In genomic region chr5:142899057-142899601, GRCm38 (mm10) we compare ENCODE assay signal across 11 mouse cellular contexts. TPM values are rescaled to one million over a fixed set of nuclear protein-coding genes. Genes with fewer than 3 reads are reported as not detected.
DNase-seq lines count a peak whose midpoint lies in the region; ATAC-seq and TF ChIP-seq lines count a peak whose summit lies in the region.
"Had no signal": no experiment of that assay in that cellular context is flagged by ENCODE, and none has a peak within 500 bp of the region (broad histone marks: within the 10 kb centered on the region; RNA-seq: fewer than 3 reads in every experiment).

No protein-coding gene starts in this region.

- H3K4me1 ChIP-seq in forebrain, postnatal 0 days (ENCODE audit: insufficient read depth), result peaks cover 11% of the 10 kb centered on the region
- H3K4me1 ChIP-seq in forebrain, embryonic 15.5 days, result peaks cover 36% of the 10 kb centered on the region
- H3K4me1 ChIP-seq in megakaryocyte, embryonic 14.5 days, result peaks cover 87% of the 10 kb centered on the region
- peaks cover 40% of the 10 kb centered on the region for H3K4me1 ChIP-seq in hindbrain, embryonic 13.5 days (replicated peaks)

- WGBS in forebrain, postnatal 0 days, result 86% methylated on average over 9 of the region's 9 CpGs
- WGBS in forebrain, embryonic 15.5 days, result 88% methylated on average over 9 of the region's 9 CpGs
- 85% methylated on average over 9 of the region's 9 CpGs for WGBS in hindbrain, embryonic 13.5 days

- DNase-seq in forebrain, postnatal 0 days, result peak; percentile 9
- DNase-seq in 3T3-L1 (ENCODE audit: low read depth, low spot score), result peak; percentile 60
- peak; percentile 82 for DNase-seq in brain, adult 2 months (ENCODE audit: low read depth, low spot score)
- no peak for DNase-seq in adrenal gland, postnatal 4 days (ENCODE audit: low spot score in 2 of 2)
- DNase-seq in spleen, postnatal 36 days (ENCODE audit: low spot score in 2 of 2), result no peak
- DNase-seq: cerebellum, adult 8-10 months had no signal

- no peaks in the 10 kb centered on the region for H3K27me3 ChIP-seq in forebrain, postnatal 0 days (ENCODE audit: insufficient read depth, low read length)
- no peaks in the 10 kb centered on the region for H3K27me3 ChIP-seq in forebrain, embryonic 15.5 days
- H3K27me3 ChIP-seq in megakaryocyte, embryonic 14.5 days (replicated peaks), result no peaks in the 10 kb centered on the region
- H3K27me3 ChIP-seq in hindbrain, embryonic 13.5 days, result no peaks in the 10 kb centered on the region

- H3K36me3 ChIP-seq in forebrain, postnatal 0 days (ENCODE audit: insufficient read depth), result peaks cover 50% of the 10 kb centered on the region
- peaks cover 48% of the 10 kb centered on the region for H3K36me3 ChIP-seq in forebrain, embryonic 15.5 days
- H3K36me3 ChIP-seq in megakaryocyte, embryonic 14.5 days (replicated peaks; ENCODE audit: low read length), result peaks cover 63% of the 10 kb centered on the region
- H3K36me3 ChIP-seq in hindbrain, embryonic 13.5 days, result peaks cover 51% of the 10 kb centered on the region

- no peak overlapping the region for H3K4me3 ChIP-seq in forebrain, postnatal 0 days (ENCODE audit: low read depth, low read length)
- H3K4me3 ChIP-seq in forebrain, embryonic 15.5 days, result no peak overlapping the region
- peak overlapping the region; percentile 51 for H3K4me3 ChIP-seq in megakaryocyte, embryonic 14.5 days (replicated peaks)
- H3K4me3 ChIP-seq in hindbrain, embryonic 13.5 days, result no peak overlapping the region
- H3K4me3 ChIP-seq: forebrain, embryonic 10.5 days had no signal

- H3K9ac ChIP-seq in forebrain, postnatal 0 days, result no peak overlapping the region
- no peak overlapping the region for H3K9ac ChIP-seq in forebrain, embryonic 15.5 days (replicated peaks)
- H3K9ac ChIP-seq in hindbrain, embryonic 13.5 days, result no peak overlapping the region

- TF ChIP-seq CTCF in forebrain, postnatal 0 days (IDR thresholded peaks at IDR 0.05; ENCODE audit: low read depth), result no peak

- no peak overlapping the region for H3K4me2 ChIP-seq in forebrain, postnatal 0 days (ENCODE audit: low read depth)
- H3K4me2 ChIP-seq in forebrain, embryonic 15.5 days (replicated peaks), result no peak overlapping the region
- no peak overlapping the region for H3K4me2 ChIP-seq in hindbrain, embryonic 13.5 days

- H3K9me3 ChIP-seq in forebrain, postnatal 0 days (ENCODE audit: low read length), result no peaks in the 10 kb centered on the region
- no peaks in the 10 kb centered on the region for H3K9me3 ChIP-seq in forebrain, embryonic 15.5 days
- no peaks in the 10 kb centered on the region for H3K9me3 ChIP-seq in megakaryocyte, embryonic 14.5 days
- H3K9me3 ChIP-seq in hindbrain, embryonic 13.5 days, result no peaks in the 10 kb centered on the region
- H3K9me3 ChIP-seq: forebrain, embryonic 10.5 days had no signal

- no peak for ATAC-seq in forebrain, postnatal 0 days
- no peak for ATAC-seq in forebrain, embryonic 15.5 days (replicated peaks)
- ATAC-seq in hindbrain, embryonic 13.5 days (ENCODE audit: low FRiP score), result no peak
- ATAC-seq: CD4-positive, CD25-positive, alpha-beta regulatory T cell, adult 4 months had no signal

- H3K27ac ChIP-seq in forebrain, postnatal 0 days (ENCODE audit: low read depth, low read length), result no peak overlapping the region
- no peak overlapping the region for H3K27ac ChIP-seq in forebrain, embryonic 15.5 days (replicated peaks)
- H3K27ac ChIP-seq in hindbrain, embryonic 13.5 days, result no peak overlapping the region; the same call in 1 of the 2 replicates
- H3K27ac ChIP-seq: forebrain, embryonic 10.5 days had no signal

RNA-seq across cellular contexts. Expression of gene Fbxl18, which starts 3.9 kb away (rescaled TPM):
- 24.9 and 38.0 TPM in 2 replicates for total RNA-seq in forebrain, postnatal 0 days (2014; rRNA removed)
- 14.9 and 27.0 TPM in 2 replicates for polyA plus RNA-seq in forebrain, postnatal 0 days (2015; fragmentation: Nextera tagmentation; extraction: Ambion mirVana)
- polyA plus RNA-seq in forebrain, embryonic 15.5 days (2015; fragmentation: Nextera tagmentation; extraction: Ambion mirVana), result 32.6 and 34.2 TPM in 2 replicates
- 4.7 and 4.9 TPM in 2 replicates for polyA plus RNA-seq in megakaryocyte, embryonic 14.5 days (2012; ENCODE audit: insufficient read depth, low replicate concordance)
- 10 to 100 TPM; 18.3 to 20.9 TPM for total RNA-seq in adrenal gland, postnatal 4 days (2021)
- polyA plus RNA-seq in hindbrain, embryonic 13.5 days (2015; fragmentation: Nextera tagmentation; extraction: Ambion mirVana), result 36.6 and 36.9 TPM in 2 replicates

RNA-seq across cellular contexts. Expression of gene Actb, which starts 7.4 kb away (rescaled TPM):
- 5,288 and 5,744 TPM in 2 replicates for total RNA-seq in forebrain, postnatal 0 days (2014; rRNA removed)
- 19,349 and 21,354 TPM in 2 replicates for polyA plus RNA-seq in forebrain, postnatal 0 days (2015; fragmentation: Nextera tagmentation; extraction: Ambion mirVana)
- polyA plus RNA-seq in forebrain, embryonic 15.5 days (2015; fragmentation: Nextera tagmentation; extraction: Ambion mirVana), result 16,767 and 16,970 TPM in 2 replicates
- 9,487 and 13,262 TPM in 2 replicates for polyA plus RNA-seq in megakaryocyte, embryonic 14.5 days (2012; ENCODE audit: insufficient read depth, low replicate concordance)
- 1,000 to 10,000 TPM; 3,089 to 3,273 TPM for total RNA-seq in adrenal gland, postnatal 4 days (2021)
- polyA plus RNA-seq in hindbrain, embryonic 13.5 days (2015; fragmentation: Nextera tagmentation; extraction: Ambion mirVana), result 17,657 and 17,716 TPM in 2 replicates

Comparison
In these comparisons a context has a peak if more than half of its experiments do, and no peak if none do; other contexts are left out.
1. DNase-seq: peak in forebrain, postnatal 0 days (single experiment), 3T3-L1 (single experiment) and brain, adult 2 months (single experiment); none in adrenal gland, postnatal 4 days (0 of 2) and spleen, postnatal 36 days (0 of 2).